Mouse (Mus musculus) liver, adult 2 months (tissue): ENCODE measurements at regions not wholly inside any gene's neighbourhood (a gene's known extent, or its start where the extent isn't known, plus 50 kb on each side); places are given as distances from the start of the nearest gene placed in this dataset.

Experiments
- CTCF ChIP-seq: fragments of 200-500 bp; IDR thresholded peaks from 2 replicates; pipeline ENCODE4 v1.5.1; 2011; ENCODE audit warnings: low read depth, low read length, control low read depth
- POLR2A ChIP-seq: fragments of 200-500 bp; IDR thresholded peaks from 2 replicates; pipeline ENCODE4 v1.6.1; 2011; ENCODE audit warnings: low read length, control low read depth; ENCODE audit not compliant: insufficient read depth; ENCODE audit errors: extremely low read depth

- TF ChIP-seq CTCF (no peak), POLR2A (no peak)
Observed at GRCm38 (mm10) chr10:111829291-111829690, 143.2 kb upstream of the Krr1 start.
